ENCODE assay signal across 8 mouse cellular contexts in the genomic region with DNA sequence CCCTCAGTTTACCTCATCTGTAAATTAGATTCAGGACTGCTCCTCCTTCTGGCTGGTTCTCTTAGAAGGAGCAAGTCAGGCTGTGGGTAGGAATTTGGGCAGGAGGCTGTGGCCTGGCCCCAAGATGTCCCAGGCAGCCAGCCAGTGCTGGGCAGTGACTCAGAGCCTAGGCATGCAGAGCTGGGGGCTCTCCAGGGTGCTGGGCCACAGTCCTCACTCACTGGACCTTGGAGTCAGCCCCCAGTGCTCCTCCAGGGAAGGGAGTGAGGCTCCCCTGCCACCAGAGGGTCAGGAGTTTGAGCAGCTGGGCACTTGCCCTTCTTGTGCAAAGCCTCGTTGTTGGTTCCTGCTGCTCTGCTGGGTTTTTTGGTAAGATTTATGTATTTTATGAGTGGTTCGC. TPM values are rescaled to one million over a fixed set of nuclear protein-coding genes. Genes with fewer than 3 reads are reported as not detected.
DNase-seq lines count a peak whose midpoint lies in the region.

No protein-coding gene starts in this region.

- peak; percentile 30 for DNase-seq in layer of hippocampus, adult 11-12 months (ENCODE audit: low spot score)
- no peak for DNase-seq in layer of hippocampus, adult 8-10 months (ENCODE audit: low spot score in 2 of 2)
- peak; percentile 80 to 84 for DNase-seq in cerebellum, postnatal 36 days
- peak; percentile 85 to 87 for DNase-seq in heart, postnatal 36 days
- DNase-seq in lung, postnatal 14 days: peak; percentile 89
- no peak for DNase-seq in spleen, postnatal 36 days (ENCODE audit: low spot score in 2 of 2)
- no peak for DNase-seq in layer of hippocampus, adult 9-11 months
- DNase-seq in frontal cortex, postnatal 25 days (ENCODE audit: low spot score in 2 of 2): no peak

- intact Hi-C loops in heart, postnatal 36 days (cut with DNase I): loop anchor here (1.0 to 5.0 kb wide), 2 partner anchors 29 to 152 kb away; no protein-coding TSS in a partner anchor

RNA-seq across cellular contexts. Expression of a gene that starts 6.1 kb away (rescaled TPM):
- 1 to 10 TPM in 2 of 4 experiments, under 1 TPM in 2; 0.45 to 4.3 (median 2.1) TPM for total RNA-seq in layer of hippocampus, adult 8-10 months (2022)
- total RNA-seq in heart, postnatal 36 days (2021): 1 to 10 TPM; 4.4 to 4.6 TPM

RNA-seq across cellular contexts. Expression of a gene that starts 30.7 kb away (rescaled TPM):
- total RNA-seq in layer of hippocampus, adult 8-10 months (2022): 10 to 100 TPM; 16.7 to 38.7 (median 26.4) TPM
- 1 to 10 TPM; 2.2 to 3.4 TPM for total RNA-seq in heart, postnatal 36 days (2021)

RNA-seq across cellular contexts. Expression of a gene that starts 44.5 kb away (rescaled TPM):
- 10 to 100 TPM in 2 of 4 experiments, 1 to 10 TPM in 2; 7.2 to 10.1 (median 9.3) TPM for total RNA-seq in layer of hippocampus, adult 8-10 months (2022)
- 10 to 100 TPM; 50.5 to 54.2 TPM for total RNA-seq in heart, postnatal 36 days (2021)

Comparison
In these comparisons a context has a peak if more than half of its experiments do, and no peak if none do; other contexts are left out.
1. DNase-seq: peak in layer of hippocampus, adult 11-12 months (single experiment), cerebellum, postnatal 36 days (2 of 2), heart, postnatal 36 days (2 of 2) and lung, postnatal 14 days (single experiment); none in layer of hippocampus, adult 8-10 months (0 of 2), spleen, postnatal 36 days (0 of 2), layer of hippocampus, adult 9-11 months (single experiment) and frontal cortex, postnatal 25 days (0 of 2).
2. RNA of a gene that starts 44.5 kb away (total RNA-seq): 50.5 to 54.2 TPM in heart, postnatal 36 days; 7.2 to 10.1 TPM in layer of hippocampus, adult 8-10 months; every median in the first group is over 4 times any median in the second.